Mouse (Mus musculus) c-Kit-positive CD71-positive TER-119-positive erythroid progenitor cells, embryonic 14.5 days (primary cell): ENCODE data around the gene Cxcr4.
"Not testable (repeated sequence)": the region's sequence is repeated elsewhere in the genome, so short reads cannot be mapped to it uniquely, and the experiment has no call there.

Source experiments
- DNase-seq: peaks from one replicate; pipeline ENCODE4 v3.0.0-alpha.2; 2013; ENCODE audit warnings: low spot score

Gene Cxcr4

DNA sequence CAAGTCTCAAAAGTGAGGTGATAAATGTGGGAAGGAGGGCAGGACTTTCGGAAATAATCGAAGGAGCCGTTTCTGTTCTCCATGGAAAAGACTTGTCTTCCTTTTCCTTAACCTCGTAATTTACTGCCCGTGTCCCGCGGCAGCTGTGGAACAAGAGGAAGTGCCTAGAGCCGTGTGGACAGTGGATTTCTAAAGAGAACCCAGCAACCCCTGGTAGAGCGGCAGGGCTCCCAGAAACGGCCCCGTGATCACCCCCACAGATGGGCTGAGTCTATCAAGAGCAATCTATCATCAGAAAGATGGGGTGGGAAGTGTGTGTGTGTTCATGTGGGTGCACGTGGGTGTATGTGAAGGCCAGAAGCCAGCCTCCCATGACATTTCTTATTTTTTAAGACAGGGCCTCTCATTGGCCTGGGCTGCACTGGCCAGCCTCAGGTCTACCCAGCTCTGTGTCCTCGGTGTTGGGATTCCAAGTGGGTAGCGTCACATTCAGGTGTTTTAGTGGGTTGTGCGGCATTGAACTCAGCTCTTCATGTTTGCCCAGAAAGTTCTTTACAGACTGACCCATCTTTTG lies 5.2 kb upstream of the Cxcr4 start:
- no peak for DNase-seq

DNA sequence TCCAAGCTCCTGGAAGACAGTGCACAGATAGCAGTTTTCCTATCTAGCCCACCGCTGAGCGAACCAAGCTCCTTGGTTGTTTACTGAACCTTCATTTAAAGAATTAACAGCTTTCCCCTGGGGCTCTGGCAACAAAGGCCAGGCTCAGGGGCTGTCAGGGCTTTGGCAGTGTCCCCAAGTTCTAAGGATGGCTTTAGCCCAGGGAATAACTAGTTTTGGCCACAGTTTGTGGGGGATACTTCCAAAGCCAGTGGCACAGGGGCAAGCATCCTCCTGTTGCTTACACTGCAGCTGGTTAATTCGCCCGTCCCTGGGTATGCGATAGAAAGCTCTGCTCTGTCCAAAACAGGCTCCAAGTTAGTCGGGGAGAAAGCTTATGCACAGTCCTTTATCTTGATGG lies 3.4 kb upstream of the Cxcr4 start:
- DNase-seq, result no peak

DNA sequence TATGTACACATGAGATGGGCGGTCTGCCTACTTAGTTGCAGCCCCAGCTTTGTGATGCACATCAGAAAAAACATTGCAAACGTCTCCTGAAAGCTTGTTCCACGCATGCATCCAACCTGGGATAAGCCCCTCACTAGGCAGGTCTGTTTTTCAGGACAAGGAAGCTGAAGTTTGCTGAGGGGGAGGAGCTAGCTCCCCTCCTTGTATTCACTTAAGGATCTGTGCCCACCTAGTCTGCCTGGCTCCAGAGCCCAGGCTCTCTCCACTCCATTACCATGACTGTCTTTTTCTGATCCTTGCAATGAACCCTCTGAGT lies 3.0 kb upstream of the Cxcr4 start:
- no peak for DNase-seq

DNA sequence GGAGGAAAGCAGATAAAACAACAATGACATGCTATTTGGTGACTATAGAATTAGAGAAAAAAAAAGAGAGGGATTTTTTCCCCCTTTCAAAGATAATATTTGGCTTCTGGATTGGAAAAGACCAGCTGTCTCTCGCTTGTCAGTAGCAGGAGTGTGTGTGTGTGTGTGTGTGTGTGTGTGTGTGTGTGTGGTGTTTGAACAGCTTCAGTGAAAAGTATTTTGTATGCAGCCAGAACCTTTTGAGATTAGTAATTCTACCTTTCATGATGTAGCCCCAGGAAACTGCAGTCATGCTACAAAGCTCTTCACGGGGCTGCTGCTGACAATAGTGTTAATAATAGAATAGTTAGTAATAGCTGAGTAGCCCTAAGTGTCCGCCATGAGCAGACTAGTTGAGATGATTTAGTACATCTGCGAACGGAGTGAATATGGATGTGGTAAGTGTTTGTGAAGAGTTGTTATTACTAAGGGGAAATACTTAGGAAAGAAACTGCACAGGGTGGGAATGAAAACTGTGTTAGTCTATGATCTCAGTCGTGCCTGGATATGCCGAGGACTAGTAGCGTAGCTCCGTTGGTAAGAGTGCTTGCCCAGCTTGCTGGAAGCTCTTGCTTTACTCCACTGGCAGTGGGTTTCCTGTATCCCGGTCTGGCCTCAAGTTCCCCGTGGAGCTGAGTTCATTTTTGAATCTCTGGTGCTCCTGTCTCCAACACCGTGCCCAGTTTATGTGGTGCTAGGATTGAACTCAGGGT lies 2.4 kb upstream of the Cxcr4 start:
- DNase-seq, result no peak

DNA sequence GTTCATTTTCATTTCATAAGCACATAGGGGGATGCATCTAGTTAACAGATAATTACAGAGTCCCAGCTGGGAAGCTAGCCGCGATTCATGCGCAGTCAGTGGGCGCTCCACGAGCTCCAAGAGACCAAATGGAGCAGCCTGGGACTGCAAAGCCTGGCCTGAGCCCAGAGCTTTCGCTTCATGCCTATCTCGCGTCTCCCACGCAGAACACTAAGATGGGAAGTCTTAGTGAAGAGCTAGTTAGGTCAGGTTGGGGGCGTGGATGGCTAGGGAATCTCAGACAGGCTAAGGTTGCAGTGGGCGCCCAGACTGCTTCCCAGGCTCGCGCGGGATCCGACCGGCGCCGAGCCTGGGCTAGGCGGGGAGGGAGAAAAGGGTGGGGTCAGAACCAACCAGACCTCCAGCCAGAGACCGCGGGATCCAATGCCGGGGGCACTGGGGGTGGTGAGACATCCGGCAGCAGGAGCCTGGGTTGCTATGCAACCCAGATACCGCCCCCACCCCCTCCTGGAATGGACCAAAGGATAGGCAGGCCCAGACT lies 938 bp upstream of the Cxcr4 start:
- DNase-seq, result no peak

DNA sequence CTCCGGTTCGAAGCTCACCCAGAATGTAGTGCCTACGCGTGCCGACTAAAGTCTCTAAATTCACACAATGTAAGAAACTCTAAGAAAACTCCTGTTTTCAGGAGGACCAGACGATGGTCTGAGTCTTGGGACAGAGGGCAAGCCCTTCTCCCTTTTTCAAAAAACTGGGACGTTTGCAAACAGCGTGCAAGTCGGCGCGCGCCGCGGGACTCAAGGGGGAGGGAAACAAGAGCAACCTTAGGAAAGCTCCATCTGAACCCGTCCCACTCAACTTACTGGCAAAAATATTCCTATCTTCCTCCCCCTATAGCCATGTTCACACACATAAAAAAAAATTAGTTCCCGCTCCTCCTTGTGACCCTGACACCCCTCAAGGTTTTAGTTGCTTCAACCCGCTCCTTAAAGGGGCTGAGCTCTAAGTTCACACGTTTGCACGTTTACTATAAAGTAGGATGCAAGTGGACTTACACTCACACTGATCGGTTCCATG lies 327 bp downstream of the Cxcr4 start:
- no peak for DNase-seq

DNA sequence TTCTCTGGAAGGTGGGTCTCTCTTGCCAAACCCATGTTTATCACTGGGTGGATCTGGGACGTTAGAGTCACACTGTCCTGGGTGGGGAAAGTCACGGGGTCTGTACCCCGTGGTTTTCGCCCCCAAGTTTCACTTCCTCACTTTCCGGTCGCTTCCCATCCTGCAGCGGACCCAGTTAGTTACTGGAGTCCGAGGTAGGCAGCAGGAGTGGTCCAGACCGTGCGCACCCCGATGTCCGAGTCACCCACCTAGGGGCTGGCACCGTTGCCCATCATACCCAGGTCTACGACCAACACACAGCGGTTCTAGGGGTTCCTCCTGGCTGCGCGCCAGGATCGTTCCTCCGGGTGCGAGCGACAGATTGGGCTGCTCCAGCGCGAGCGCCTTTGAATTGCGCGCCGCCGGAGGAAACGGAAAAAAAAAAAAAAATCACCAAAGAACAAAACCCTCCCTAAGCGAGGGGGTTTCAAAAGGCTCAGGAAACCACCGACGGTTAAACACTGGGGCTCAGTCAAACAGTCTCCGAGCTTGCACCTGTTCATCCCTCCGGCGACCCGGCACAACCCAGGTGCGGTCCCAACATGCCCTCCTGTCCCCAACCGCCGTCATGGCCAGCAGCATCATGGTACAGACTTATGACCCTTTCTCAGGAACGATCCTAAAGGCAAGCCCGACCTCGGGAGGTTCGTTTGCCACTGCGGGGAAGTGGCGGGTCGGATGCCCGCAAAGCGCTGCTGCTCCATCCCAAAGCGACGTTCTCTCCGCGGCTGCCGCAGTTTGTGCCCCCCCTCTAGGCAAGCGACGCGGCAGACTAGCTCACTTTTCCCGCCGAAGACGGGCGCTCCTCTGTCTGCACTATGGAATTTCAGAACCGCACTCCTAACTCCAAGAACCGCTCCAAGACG lies 1.0 kb downstream of the Cxcr4 start:
- no peak for DNase-seq

DNA sequence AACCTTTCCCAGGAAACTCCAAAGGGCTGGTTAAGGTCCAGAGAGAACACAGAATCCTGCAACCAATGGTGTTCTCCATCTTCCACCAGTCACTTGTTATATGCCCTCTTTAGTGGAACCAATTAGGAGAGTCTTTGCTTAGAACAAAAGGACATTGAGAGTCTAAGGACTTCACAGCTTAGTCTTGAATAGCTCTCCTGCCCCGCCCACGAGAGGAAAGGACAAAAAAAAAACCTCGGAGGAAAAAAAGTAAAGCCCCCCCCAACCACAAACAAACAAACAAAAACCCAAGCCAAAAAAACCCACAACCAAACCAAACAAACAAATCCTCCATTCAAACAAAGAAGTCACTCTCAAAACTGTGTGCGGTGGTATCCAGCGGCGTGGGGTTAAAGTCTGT lies 2.1 kb downstream of the Cxcr4 start:
- no peak for DNase-seq

DNA sequence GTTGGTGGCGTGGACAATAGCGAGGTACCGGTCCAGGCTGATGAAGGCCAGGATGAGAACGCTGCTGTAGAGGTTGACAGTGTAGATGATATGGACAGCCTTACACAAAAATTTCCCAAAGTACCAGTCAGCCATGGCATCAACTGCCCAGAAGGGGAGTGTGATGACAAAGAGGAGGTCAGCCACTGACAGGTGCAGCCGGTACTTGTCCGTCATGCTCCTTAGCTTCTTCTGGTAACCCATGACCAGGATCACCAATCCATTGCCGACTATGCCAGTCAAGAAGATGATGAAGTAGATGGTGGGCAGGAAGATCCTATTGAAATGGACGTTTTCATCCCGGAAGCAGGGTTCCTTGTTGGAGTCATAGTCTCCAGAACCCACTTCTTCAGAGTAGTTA lies 2.6 kb downstream of the Cxcr4 start:
- DNase-seq, result no peak

DNA sequence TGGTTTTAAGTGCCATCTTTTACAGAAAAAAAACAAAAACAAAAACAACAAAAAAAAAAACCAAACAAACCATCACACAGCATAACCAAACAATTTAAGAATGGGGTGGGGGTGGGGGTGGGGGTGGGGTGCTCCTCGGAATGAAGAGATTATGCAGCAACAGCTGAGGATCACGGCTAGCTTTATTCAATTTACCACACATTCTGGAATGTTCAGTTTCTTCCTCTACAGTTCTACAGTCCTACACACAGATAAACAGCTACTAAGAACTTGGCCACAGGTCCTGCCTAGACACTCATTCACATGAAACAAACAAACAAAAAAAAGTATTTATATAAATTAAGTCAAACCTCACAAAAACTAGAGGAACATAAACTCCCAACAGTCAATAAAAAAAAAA lies 3.8 kb downstream of the Cxcr4 start:
- no peak for DNase-seq

DNA sequence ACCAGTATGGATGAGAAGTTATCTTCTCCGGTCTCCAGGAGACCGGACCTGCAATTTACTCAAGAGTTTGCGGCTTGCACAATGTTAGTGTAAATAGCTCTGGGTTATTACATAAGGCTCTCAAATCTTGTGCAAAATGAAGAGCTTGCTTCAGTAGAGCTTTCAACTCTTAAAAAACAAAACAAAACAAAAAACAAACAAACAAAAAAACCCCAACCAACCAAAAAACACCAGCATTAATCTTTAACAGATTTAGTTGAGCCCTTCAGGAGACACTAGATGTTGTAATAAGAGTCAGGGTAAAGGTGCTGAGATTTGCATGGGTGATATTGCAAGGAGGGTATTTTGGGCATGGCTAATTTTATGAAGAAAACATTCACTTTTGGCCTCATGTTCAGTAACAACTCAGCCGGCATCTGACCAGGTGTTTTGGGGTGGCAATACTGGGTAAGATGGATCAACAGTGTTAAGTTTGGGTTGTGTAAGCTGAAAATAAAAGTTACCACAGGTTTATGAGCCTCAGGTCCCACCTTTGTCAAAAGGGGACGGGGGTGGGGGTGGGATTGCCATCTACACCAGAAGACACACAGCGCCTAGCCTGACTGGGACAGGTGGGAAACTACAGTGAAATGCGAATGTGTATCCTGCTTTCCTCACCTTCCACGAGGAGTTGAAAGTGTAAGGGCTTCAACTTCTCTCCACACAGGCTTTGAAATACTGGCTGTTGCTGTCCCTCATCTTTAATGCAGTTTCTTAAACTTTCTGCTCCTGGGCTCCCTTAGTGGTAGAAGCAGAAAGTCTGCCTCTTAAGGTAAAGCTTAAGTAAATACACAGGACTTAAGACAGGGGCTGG lies 4.9 kb downstream of the Cxcr4 start:
- DNase-seq, result no peak

DNA sequence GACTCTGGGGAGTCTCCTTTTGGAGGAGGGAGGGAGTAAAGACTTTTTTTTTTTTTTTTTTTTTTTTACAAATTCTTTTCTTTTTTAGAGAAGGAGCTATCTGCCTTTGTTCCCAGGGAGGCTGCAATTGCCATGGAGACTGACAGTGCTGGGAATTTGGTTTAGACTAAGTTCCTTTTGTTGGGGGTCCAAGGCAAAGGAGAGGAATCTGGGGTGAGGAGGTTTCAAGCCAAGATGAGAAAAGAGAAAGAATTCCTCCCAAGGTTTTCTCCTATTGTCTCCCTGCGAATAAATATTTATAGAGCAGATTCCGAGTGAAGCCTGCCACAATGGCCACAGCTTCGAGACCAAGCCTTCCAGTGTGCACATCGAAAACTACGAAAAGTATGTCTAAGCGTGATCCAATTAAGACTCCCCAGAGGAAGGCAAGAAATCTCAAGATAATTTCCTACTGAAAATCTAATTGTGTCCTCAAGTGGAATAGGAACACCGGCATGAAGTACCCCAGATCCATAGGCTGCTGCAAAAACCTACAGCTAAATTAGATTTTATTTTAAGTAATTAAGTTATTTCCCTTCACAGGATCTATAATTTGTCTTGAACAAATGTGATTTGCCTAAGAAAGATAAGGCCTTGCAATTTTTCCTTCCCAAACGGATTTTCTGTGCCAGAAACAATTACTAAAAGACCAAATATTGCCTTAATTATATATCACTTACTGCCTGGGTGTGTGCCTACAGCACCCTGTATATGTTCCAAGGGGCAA lies 5.7 kb downstream of the Cxcr4 start:
- DNase-seq, result no peak

DNA sequence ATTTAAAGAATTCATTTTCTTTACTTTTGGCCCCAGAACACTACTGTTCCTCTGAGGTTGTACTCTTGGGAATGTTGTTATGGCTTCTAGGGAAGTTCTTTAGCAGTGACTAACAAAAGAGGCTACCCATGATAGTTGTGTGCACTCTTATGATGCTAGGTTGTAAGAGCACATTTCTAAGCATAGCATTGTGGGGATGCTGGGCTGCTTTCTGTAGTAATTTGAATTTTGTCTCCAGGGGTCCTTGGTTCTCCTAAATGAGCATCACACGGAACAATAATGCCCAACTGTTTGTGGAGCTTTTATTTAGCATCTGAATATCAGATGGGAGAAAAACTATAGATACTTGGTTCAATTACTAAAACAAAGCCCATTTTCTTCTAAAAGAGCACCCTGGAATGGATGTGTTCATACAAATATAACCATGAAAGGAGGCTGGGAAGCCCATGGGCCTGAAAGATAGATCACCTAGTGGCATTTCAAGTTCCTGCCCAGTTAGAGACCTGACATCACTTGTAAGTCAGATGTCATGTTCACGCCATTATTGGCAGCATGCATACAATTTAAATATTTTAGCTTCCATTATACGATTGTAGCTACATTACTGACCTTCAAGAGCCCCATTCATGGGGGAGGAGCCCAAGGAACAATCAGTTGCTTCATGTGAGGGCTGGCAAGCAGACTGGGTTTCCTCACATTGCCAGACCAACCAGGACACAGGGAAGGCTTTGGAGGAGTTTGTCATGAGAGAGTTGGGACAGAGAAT lies 6.5 kb downstream of the Cxcr4 start:
- DNase-seq, result no peak

DNA sequence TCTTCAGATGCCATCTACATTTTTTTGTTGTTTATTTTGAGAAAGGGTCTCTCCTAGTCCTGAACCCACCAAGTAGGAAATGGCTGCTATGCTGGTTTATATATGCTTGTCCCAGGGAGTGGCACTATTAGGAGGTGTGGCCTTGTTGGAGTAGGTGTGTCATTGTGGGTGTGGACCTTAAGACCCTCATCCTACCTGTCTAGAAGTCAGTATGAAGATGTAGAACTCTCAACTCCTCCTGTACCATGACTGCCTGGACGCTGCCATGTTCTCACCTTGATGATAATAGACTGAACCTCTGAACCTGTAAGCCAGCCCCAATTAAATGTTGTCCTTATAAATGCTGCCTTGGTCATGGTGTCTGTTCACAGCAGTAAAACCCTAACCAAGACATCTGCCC lies 7.4 kb downstream of the Cxcr4 start:
- not testable (repeated sequence) for DNase-seq

DNA sequence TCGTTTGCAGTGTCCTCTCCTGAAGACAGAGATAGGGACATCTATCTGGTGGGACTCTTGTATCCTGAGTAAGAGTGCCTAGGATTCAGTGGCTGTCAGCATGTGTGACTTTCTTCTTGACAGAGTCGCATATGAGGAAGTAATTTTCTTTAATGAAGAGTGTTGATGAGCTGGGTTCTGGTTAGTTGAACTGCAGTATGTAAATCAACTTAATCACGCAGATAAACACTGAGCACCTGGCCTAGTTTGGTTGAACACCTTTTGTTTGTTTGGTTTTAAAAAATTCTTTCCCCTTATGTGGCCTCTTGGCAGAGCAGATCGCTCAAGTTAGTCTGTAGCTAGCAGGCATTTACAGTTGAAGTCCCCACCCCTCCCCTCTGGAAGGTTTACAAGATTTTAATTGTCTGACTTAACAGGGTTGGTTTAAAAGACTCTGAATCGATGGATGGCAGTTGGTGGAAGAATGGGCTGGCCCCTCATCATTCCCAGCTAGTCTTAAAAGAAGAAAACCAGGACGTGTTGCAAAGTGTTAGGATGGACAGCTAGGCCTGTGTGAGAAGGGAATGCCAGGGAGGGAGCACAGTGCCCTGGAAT lies 8.7 kb downstream of the Cxcr4 start:
- DNase-seq, result no peak

DNA sequence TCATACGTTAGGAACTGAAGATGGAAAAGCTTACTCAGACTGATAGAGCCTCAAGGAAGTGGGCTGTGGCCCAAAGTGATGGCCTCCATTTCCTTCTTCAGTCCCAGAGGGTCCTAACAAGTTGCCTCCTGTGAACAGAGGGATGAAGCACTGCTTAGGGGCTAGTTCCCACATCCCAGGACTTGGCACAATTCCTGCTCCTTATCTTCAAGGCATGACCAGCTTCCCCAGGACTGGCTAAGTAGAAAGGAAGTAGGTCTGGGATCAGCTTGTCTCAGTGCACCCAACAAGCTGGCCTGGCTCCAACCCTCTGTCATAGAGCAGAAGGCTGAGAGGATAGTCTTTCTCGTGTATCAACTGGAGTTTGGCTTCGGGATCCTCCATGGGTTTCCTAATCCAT lies 11.8 kb downstream of the Cxcr4 start:
- DNase-seq, result no peak

DNA sequence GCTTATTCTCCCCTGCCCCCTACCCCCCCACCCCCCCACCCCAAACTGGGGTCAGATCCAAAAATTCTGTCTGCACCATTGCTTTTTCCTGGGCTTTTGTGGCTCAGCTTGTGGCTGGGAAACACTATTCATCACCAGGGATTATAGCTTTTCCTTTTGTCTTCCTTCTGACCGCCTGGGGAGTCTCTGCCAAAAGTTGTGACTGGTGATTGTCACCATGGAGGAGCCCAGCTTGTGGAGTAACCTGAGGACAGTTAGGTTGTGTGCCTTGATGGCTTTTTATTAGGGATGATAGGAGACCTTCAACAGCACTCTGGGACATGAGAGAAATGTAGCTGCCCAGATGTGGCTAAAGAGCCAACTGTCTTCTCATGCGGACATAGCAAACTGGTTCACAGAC lies 13.6 kb downstream of the Cxcr4 start:
- no peak for DNase-seq

DNA sequence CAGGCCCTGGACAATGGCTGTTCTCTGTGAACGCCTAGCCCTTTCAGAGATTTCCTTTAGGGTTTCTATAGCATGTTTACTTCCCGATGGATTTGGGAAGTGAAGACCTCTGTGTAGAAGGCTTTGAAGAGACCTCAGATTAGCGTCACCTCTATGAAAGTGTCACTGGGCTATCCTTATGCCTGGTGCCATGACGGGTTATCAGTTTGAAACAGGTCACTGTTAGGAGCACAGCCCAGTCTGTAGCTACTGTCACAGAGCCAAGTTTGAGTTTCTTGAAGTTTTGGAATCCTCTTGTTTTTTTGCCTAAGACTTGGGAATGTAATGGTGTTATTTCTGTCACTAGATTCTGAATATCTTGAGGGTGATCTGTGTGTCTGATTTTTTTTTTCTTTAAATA lies 17.0 kb downstream of the Cxcr4 start:
- DNase-seq, result no peak

DNA sequence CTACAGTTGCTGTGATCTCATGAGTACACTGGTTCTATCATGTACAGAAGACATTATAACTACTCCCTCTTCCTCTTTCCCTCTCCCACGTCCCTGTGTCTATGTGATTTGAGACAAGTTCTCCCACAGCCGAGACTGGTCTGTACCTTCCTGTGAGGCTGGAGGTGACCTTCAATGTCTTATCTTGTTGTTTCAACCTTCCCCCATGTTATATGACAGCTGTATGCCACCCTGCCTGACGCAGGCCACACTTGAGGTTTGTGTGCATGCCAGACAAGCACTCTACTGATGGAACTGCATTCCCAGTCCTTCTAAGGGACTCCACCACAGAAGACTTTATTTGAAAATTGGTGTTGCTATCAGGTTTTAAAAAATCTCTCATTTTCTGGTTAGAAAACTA lies 21.1 kb downstream of the Cxcr4 start:
- no peak for DNase-seq
